Mouse (Mus musculus) cerebellum, adult (tissue): ENCODE results near the gene Hhat.

Source experiments
- ATAC-seq: cut with Nextera tagmentation; 2 replicates; pipeline ENCODE4 v1.9.2; 2017; ENCODE audit warnings: mild to moderate bottlenecking, moderate library complexity, mixed read lengths; ENCODE audit not compliant: insufficient number of reproducible peaks, low FRiP score, low TSS enrichment

Hhat gene

DNA sequence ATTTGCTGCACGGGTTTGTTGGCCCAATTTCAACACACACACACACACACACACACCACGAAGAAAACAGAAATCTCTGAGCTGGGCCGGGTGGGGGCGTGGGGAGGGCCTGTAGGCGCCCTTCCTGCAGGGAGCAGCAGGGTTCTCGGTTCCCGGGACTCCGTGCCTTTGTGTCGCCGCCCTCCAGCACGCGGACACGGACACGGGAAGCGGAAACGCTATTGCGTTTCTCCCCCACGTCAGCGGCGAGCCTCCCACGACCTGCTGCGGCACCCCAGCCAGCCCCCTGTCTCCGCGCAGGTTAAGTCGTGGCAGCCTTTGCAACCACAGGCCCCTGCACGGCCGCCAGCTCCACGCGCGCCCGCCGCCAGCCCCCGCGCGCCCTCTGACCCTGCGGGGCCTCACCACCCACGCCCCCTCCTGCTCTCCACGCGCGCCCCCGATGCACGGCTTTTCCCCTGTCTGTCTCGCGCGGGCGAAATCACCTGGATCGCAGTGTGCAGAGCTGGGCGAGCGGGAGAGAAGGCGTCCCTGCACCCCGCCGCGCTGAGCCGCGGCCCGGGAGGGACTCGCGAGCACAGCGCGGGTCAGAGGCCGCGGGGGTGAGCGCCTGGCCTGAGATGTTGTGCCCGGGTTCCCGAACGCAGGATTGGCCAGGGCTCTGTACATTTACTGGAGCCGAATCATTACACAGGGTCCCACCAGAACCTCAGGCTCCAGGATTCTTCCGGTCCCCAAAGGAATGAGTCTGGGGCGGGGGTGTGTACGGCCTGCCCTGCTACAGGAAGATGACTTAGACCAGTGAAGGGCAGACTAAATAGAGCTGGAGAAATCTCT is at the start of gene Hhat:
Gene Hhat, minus strand, starts transcription at position 729 of the 837 bp plus-strand sequence.
- ATAC-seq = peak; percentile 81

DNA sequence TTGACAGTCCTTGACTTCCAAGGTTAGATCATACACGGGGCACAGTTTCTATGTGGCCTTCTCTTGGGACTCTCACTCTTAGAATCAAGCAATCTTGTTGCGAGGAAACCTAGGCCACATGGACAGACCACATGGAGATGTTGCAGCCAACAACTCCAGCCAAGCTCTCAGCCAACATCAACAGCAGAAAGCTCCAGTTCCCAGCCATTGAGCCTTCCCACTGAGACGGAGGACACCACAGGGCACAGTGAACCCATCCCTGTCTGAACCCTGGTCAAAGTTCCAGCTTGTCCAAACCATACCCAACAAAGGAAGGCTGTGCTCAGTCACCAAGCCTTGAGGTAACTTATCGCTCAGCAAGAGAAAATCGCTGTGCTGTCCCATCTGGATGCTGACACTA is 47.3 kb upstream of the Hhat start:
- ATAC-seq = no peak

DNA sequence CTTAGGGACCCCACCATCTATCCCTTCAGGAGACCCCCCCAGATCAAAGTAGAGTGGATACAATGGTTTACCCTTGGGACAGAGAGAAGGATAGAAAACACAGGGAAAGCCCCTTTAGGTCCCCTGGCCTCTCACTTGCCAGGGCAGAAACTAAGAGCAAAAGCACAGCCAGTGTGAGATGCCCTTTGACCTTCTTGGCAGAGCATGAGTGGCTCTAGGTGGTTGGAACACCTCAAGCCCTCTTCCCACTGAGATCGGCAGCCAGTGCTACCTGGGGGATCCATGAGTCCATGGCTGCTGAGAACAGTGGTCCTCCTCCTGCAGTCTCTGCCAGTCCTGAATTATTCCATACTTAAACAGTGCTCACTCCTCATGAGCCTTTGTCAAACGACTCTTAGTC is 44.8 kb upstream of the Hhat start:
- ATAC-seq = no peak

DNA sequence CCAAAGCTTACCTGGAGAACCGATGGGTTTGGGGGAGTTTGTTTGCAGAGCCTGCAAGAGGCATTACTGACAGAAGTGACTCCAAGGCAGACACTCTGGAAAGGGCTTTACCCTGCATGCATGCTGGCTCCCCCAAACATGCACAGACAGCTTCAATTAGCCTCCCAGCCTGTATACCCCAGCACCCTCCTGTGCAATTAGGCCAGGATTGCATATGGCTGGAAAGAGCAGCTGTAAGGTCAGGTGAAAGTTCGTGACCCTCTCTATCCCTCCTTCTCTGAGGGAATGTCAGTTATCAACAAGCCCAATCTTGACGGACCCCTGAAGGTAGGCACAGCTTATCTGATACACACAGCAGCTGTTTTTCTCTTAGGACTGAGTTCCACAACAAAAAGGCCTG is 43.7 kb upstream of the Hhat start:
- no peak for ATAC-seq

DNA sequence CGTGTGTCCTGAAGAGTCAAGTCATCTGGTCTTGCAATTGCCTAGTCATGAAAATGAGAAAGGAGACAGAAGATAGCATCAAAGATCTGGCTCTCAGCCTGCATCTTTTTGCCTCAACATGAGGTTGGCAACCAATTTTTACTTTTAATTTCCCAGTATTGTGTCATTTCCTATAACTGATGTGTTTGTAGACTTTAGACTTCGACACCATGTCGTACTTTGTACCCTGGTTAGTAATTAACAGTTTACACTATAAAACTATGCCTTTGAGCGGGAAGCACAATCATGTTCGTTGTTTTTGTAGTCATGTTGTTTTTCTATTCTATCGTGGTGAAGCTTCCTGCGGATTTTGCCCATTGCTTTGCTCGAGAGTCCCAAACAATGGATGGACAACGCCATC is 41.7 kb upstream of the Hhat start:
- no peak for ATAC-seq

DNA sequence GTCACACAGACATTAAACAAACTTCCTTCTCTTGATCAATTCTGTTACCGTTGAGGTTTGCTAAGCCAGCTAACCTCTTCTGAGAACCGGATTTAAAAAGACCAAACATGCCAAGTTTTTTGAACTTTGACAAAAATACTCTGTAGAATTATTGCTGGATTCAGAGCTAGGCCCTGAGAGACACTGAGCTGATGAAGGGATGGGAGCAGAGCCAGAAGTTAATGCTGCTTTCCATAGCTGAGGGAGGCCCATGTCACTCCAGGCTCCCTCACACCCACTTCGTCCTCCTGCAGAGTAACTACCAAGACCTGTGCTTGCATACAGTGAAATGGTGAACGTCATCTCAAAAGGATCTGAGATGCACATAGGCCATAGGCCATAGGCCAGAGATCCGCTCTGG is 41.3 kb upstream of the Hhat start:
- ATAC-seq = no peak

DNA sequence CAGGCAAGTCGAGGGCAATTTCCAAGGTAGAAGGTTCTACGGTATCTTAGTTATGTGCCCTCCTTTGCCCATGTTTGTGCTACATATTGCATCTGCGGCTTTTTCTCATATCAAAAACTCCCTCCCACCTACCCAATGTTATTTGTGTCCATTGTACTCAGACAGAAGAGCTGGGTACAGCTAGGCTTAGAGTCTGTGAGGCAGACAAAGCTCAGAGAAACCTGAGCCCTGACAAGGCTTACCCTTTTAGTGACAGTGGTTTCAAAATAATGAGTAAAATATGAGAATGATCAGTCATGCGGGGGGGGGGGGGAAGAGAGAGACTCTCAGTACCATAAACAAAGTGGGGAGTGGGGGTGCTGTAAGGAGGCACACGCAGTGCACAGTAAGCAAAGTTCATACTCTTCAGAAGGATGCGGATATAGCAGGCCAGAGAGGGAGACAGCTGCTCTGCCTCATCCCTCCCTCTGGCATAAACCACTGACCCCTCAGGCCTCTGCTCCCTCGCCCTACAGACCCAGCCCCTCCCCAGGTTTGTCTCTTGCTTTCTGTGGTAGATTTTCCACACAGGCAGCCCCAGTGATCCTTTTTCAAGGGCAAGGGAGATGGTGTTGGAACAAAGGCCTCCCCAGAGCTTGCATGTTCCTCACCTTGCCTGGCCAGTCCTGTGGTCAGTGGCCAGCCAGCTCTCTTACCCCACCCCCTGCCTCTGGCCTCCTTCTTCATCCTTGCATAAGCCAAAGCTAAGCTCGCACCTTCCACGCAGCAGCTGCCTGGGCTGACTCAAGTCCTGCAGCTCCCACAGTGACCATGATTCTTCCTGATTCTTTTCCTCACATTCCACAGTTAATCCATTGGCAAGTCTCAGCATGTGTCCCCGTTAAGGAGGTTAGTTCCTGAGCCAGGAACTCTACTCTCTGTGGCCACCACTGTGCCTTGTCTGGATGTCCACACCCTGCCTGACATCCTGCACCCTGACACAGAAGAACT is 35.4 kb upstream of the Hhat start:
- ATAC-seq = no peak

DNA sequence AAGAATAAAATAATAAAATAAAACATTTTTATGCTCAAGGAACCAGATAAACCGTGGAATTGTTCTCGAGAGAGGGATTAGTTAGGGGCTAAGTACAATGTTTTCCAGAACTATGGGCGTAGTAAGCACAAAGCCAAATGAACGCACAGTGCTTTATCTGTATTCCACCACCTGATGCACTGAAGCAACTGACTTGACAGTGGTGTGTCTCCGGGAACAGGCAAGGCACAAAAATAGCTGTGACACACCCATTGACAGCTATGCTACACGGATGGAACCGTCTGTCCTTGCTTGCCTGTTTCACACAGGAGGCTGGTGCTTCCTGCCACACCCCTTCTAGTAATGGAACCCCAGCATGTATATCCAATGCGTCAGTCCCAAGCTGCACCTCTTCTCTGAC is 29.3 kb upstream of the Hhat start:
- no peak for ATAC-seq

DNA sequence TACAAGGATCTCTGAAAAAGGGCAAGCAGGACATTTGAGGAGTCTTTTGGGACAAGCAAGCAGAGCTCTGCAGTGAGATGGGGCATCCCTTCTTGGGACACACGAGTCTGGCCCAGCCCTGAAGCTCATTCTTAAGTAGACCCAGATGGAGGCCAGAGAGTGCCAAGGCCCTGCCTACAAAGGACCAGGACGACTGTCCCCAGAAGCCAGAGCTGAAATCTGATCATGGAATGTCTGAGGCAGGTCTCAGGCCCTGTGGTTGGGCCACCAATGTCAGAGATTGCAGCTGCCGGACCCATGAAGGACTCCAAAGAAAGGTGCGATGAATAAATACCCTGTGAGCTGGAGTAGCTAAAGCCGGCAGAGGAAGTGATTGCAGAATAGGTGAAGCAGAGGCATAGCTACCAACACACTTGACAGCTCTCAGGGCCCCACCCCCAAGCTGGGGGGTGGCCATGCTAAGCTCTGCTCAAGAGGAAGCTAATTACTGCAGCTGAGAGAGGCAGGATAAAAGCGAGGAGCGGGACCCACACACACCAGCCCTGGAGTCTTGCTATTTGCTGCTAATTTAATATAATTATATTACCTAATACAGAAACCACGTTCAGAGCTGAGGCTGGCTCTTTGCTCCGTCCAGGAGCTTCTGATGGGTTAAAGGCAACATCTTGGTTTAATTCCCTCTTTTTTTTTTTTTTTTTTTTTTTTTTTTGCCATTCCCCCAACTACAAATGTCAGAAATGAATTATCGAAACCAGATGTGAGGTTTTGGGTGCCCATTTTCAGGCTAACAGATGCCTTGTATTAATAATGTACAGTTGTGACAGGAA is 28.4 kb upstream of the Hhat start:
- ATAC-seq = no peak

DNA sequence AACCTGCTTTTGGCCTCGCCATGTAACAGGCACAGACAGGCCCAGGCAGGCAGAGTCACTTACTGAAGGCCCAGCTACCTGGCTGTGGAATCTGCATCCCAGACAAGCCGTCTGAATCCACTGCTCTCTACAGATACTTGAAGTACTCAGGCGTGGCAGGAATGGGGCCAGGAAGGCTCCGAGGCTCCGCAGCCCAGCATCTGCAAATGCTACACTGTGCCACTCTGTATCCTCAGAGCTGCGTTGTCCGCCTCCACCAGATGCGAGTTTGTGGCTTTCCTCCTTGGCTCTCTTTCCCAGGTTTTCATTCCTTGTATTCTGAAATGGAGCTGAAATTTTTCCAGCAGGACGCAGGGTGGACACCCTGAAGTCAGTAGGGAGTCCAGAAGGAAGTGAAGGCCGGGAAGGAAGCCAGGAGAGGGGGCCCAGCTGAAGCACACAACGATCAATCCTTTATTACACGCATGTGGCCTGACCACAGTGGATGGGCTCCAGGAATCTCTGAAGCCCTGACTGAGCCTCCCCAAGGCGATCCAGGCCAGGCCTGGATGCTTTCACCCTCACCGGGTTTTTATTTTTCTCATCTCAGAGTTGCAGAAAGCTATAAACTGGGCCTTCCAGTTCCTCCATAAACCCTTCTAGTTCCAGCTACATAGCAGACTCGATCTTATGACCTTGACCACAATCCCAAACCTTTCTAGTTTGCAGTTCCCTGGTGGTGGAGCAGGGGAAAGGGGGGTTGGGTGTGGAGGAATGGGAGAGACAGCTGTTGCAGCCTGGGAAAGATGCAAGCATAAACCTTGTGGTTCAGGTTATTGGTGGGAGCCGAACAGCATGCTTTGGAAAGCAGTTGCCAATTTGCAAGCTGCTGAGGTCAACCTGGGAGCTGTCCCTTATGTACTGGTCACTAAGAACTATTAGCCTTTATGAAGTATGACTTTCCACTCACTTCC is 27.5 kb upstream of the Hhat start:
- ATAC-seq = no peak

DNA sequence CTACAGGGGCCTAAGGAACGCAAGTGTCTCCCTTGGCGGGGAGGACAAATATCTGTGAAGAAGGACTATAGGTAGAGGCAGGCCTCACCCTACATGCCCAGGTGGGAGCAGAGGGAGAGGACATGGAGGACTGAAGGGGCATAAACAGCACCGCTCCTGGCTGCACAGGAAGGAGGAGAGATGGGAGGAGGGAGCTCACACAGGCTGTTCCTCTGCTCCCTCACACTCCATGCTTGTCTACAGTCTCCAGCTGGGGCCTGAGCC is 25.9 kb upstream of the Hhat start:
- no peak for ATAC-seq

DNA sequence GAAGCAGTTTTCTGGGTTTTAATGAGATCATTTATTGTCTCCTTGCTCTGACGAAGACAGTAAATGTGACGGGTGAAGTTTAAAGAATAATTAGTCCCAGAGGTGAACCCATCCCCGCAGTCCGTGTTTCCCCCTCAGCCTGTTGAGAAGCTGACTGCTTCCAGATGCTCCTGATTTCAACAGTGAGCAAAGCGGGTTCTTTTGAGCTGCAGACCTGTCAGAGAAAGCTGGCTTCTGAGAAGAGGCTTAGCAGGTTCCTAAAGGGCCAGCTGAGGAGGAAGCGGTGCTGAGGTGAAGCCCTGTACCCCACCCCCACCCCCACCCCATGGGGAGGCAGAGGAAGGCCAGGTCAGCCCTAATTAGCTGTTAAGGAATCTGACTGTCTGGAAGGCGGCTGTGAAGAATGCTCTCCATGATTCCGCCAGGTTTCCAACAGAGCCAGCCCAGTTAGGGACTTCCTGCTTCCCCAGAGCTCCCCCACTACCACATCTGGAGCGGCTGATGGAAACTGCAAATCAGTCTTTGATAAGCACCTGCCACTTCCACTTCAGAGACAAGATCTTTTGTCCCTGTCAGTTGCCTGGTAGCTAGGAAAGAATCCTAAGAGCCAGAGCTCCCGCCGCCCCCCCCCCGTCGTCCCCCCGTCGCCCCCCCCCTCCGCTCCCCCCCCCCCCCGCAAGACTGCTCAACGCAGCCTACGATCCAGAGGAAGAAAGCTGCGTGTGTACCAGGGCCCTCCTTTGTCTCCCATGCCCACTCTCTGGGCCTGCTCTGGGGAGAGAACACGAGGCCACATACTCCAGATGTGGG is 25.4 kb upstream of the Hhat start:
- ATAC-seq = no peak

DNA sequence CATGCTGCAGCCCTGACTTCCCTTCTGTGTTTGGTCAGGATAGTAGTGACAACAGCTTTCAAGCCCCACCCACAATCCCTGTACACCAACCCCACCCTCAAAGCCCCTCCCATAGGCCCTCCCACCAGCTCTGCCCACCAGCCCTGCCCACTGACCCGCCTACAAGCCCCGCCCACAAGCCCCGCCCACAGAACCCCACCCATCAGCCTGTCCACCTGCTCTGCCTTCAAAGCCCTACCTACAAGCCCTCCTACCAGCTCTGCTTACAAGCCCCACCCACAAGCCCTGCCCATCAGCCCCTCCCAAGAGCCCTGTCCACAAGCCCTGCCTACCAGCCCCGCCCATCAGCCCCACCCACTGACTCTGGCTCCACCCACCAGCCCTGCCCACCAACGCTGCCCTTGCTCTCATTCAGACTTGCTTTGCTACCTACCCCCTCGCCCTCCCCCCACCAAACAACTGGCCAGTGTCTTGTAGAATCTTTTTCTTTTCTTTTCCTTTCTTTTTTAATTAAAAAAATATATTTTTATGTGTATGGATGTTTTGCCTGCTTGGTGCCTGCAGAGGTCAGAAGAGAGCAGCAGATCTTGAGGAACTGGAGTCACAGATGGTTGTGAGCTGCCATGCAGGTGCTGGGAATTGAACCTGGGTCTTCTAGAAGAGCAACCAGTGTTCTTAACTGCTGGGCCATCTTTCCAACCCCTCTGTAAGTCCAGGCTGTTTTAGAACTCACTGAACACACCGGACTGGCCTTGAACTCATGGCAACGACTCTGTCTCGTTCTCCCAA is 24.1 kb upstream of the Hhat start:
- ATAC-seq = no peak

DNA sequence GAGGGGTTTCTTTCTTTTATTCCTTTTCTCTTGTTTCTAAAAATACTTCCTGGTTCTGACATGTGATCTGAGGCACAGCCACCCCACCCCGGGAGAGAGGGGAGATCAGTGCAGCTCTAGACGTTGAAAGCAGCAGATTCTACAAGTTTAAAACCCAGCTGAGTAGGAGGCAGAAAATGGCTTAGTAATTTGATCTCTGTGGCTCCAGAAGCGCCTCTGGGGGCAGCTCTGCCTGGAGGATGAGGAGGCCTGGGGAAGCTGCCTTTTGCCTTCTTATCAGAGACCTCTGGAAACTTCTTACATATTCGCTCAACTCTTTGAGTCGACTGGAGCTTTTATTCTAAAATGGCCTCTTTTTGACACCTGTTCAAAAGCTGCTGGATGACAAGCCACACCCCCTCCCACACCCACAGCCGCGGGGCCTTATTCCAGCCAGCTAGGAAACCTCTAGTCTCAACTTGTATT is 20.9 kb upstream of the Hhat start:
- ATAC-seq = no peak

DNA sequence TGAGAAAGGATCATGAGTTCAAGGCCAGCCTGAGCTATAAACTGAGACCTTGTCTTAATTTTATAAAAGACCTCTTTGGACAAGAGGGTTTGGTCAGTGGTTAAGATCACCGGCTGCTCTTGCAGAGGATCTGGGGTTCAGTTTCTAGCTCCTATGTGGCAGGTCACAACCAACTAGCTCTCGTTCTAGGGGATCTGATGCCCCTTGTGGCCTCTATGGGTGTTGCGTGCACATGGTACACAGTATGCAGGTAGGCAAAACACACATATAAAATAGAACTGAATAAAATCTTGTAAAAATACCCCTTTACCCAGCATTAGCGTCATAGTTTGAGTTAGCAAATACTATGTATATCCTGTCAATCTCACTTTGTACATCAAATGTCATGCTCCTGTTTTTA is 19.4 kb upstream of the Hhat start:
- ATAC-seq = no peak

DNA sequence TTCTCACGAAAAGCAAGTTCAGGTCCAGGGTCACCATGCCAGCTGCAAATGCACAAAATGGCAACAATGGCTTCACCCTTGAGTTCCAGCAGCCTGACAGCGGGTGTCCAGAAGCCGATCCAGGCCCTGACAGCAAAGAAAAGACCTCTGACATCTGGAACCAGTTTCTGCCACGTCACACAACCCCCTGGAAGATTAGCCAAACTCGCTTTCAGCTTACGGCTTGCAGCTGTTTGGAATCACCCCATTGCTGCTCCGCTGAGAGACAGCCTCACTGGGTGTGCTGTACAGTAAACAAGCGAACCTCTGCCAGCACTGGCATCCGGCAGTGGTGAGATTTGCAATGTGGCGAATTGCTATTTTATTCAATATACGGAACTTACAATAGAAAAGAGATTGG is 18.8 kb upstream of the Hhat start:
- ATAC-seq = no peak

DNA sequence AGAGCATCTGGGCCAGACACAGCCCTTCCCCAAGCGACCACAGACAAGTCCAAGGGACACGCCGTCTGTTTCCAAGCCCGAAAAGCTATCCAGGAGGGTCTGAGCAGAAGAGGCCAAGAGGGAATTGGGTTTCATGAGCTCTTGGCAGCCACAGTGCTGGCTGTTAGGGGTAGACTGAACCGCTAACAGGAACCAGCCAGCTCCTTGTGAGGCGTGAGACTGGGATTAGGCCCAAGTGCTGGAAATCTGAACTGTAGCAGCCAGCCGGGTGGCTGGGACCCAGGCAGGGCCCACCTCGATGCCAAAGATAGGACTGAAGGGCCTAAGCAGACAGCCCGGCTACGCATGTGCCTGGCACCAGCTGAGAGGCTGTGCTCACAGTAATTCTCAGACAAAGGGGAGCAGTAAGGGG is 18.1 kb upstream of the Hhat start:
- ATAC-seq = no peak

DNA sequence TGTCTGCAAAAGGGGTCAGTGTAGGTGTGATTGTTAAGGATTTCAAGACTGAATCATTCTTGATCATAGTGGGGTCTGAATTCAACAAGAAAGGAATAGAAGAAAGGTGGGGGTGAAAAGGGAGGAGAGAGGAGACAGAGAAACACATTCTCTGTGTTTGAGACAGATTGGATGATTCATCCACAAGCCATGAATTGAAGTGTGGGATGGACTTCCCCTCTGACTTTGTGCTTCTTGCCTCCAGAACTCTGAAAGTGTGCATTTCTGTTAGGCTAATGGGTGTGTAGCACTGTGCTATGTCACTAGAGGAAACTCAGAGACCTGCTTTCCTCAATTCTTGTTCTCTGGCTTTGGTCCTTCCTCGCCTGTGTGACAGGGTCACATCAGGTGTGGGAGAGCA is 15.2 kb upstream of the Hhat start:
- ATAC-seq = no peak
